Mouse (Mus musculus) hindbrain, embryonic 13.5 days (tissue): ENCODE measurements around the gene Tmem189. TPM values are rescaled to one million over a fixed set of nuclear protein-coding genes. Genes with fewer than 3 reads are reported as not detected.

Source experiments
- microRNA-seq: library from miRNA; unstranded; fragments of <30 nt; microRNA quantifications from one replicate; pipeline ENCODE4, GENCODE M21; 2016
- polyA plus RNA-seq: library from polyadenylated mRNA; unstranded; fragments of >200 nt; fragmentation: Nextera tagmentation; extraction: Ambion mirVana; gene quantifications from 2 replicates; pipeline ENCODE4 v1.2.1, GENCODE M21; 2015

Gene Tmem189
- polyA plus RNA-seq, 1 experiment from 2014 or later = 33.5 TPM

Small RNAs within 50 kb of the gene (microRNA-seq; reads per million reads assigned to microRNA genes)
- not detected for gene Gm22355

Other genes starting within 250 kb of the Tmem189 start
- 139 TPM in 2 replicates for gene Rnf114, start 197.2 kb downstream of the Tmem189 start, polyA plus RNA-seq
- 24.6 and 26.0 TPM in 2 replicates for gene Spata2, start 196.9 kb downstream of the Tmem189 start, polyA plus RNA-seq
- gene Snai1, start 151.6 kb downstream of the Tmem189 start, polyA plus RNA-seq = 7.5 and 7.9 TPM in 2 replicates
- 310 and 311 TPM in 2 replicates for gene Ube2v1, start 57.7 kb downstream of the Tmem189 start, polyA plus RNA-seq
- 10.0 and 11.0 TPM in 2 replicates for gene Gm20431, start 28.3 kb downstream of the Tmem189 start, polyA plus RNA-seq
- 0.60 and 0.88 TPM in 2 replicates for gene Cebpb, start 907 bp downstream of the Tmem189 start, polyA plus RNA-seq
- gene Ptpn1, start 242.2 kb upstream of the Tmem189 start, polyA plus RNA-seq = 96.3 and 98.0 TPM in 2 replicates